Mouse (Mus musculus): ENCODE data around the gene Sdhb.

Sdhb gene

DNA sequence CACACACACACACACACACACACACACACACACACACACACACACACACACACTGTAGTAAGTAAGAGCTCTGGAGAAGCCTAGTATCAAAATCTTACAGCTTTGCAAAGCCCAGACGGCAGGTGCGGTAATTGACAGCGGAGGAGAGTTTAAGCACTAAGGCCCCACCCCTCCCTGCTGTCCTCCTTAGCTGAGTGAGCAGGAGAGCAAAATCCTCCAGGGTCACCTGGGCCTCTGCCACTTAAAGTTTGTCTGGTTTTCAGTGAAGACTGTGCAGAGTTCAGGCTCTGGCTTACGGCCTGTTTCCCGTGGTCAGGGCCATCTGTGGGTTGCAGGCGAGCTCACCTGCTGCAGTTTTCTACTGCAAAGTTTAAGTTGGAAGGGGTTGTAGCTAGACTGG lies 12.5 kb upstream of the Sdhb start:
- no peak for DNase-seq (ENCODE audit: low spot score in 2 of 2)

DNA sequence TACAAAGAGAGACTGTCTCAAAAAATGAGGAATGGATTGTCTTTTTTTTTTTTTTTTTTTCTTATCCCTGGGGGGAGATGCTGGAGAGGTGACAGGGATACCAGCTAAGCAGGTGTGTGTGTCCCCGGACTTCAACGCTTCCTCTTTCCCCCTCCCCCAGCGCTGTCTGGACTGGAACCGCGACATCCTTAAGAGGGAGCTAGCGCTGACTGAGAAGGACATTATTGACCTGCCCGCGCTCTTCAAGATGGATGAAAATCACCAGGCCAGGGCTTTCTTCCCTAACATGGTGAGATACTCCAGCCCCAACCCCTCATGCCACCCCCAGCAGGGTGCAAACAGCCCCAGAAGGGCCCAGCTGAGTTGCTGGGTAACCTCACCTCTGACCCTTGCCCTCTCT lies 12.0 kb upstream of the Sdhb start:
- DNase-seq (ENCODE audit: low spot score in 2 of 2): no peak

DNA sequence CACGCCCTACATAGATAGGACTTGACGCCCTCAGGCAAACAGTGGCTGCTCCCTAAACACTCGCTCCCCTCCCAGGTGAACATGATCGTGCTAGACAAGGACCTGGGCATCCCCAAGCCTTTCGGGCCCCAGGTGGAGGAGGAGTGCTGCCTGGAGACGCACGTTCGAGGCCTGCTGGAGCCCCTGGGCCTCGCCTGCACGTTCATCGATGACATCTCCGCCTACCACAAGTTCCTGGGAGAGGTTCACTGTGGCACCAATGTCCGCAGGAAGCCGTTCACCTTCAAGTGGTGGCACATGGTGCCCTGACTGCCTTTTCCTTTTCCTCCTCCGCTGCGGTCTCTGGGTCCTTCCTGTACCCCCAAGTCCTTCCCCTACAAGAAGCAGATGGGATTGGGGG lies 11.4 kb upstream of the Sdhb start:
- no peak for DNase-seq (ENCODE audit: low spot score in 2 of 2)

GRCm38 (mm10) chr4:140950574-140950973 lies 10.4 kb upstream of the Sdhb start:
- no peak for DNase-seq (ENCODE audit: low spot score in 2 of 2)

GRCm38 (mm10) chr4:140951861-140952641 lies 9.0 kb upstream of the Sdhb start:
- DNase-seq (ENCODE audit: low spot score in 2 of 2): no peak

DNA sequence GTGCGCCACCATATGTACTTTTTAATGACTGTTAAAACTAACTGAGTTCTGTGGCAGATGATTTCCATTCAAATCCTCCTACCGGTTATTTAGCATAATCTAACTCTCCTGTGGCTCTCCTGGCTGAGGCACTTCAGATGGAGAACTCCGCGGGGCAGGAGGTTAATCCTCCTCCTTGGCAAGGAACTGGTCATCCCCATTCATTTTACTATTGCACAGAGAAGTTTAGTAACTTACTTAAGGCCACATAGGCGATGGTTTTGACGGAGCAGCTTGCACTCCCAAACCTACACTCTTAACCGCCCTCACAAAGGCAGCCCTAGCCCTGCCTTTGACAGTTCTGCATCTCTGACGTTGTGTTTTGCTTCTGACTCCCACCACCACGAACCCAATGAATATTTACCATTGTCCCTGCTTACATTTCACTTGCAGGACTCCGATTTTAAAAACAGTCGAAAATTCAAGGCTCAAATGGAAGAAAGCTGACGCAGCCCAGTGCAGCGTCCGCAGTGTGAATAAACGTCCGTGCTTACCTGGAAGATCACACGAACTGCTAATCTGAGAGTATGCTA lies 3.8 kb upstream of the Sdhb start:
- no peak for DNase-seq (ENCODE audit: low spot score in 2 of 2)

DNA sequence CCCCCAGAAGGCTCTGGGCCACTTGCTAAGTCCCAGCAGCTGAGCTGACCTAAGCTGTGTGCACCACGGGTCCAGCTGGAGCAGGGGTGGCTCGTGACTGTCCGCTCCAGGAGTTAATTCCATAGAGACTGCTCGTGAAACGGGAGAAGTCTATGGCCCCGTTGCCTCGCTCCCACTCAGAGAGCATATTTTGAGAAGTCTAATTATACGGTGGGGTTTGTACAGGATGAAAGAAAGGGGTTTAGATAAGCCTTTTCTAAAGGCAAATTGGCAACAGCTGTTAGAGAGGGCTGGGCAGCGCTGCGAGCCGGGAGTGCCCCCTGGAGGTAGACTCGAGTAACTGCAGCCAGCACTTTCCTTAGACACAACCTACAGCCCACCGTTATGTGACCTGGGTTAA lies 3.3 kb upstream of the Sdhb start:
- peak; percentile 52 to 72 for DNase-seq (ENCODE audit: low spot score in 2 of 2)

GRCm38 (mm10) chr4:140958319-140958718 lies 2.7 kb upstream of the Sdhb start:
- DNase-seq (ENCODE audit: low spot score in 2 of 2): no peak

- DNase-seq (ENCODE audit: low spot score in 2 of 2): no peak
Measured at GRCm38 (mm10) chr4:140959128-140959679, 1.8 kb upstream of the Sdhb start.

DNA sequence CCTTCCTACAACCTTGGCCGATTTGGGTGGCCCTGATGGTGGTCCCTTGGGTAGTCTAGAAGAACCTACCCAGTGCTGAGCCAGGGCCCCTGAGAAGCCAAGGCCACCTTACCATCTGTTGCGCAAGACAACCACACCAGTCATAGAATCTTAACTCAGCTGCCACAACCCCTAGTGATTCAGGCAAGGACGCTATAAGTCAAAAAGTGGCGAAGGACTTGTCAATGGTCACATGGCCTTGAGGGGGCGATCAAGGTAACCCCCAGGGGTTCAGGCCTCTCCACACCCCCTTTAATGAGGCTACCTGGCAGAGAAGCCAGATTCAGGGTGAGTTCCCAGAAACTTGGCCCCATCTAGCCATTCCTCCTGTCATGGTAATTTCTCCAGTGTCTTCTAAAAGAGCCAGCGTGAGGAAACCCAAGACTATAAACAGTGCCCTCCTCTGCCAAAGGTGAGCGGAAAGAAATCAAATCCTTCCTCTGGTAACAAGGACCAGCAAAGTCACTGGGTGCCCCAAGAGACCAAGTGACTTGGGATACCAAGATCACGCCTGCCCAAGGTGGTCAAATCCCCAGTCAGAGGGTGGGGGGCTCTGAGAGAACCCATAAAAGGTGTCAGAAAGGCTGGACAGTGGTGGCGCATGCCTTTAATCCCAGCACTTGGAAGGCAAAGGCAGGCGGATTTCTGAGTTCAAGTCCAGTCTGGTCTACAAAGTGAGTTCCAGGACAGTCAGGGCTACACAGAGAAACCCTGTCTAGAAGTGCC lies 1.1 kb upstream of the Sdhb start:
- no peak for DNase-seq (ENCODE audit: low spot score in 2 of 2)

DNA sequence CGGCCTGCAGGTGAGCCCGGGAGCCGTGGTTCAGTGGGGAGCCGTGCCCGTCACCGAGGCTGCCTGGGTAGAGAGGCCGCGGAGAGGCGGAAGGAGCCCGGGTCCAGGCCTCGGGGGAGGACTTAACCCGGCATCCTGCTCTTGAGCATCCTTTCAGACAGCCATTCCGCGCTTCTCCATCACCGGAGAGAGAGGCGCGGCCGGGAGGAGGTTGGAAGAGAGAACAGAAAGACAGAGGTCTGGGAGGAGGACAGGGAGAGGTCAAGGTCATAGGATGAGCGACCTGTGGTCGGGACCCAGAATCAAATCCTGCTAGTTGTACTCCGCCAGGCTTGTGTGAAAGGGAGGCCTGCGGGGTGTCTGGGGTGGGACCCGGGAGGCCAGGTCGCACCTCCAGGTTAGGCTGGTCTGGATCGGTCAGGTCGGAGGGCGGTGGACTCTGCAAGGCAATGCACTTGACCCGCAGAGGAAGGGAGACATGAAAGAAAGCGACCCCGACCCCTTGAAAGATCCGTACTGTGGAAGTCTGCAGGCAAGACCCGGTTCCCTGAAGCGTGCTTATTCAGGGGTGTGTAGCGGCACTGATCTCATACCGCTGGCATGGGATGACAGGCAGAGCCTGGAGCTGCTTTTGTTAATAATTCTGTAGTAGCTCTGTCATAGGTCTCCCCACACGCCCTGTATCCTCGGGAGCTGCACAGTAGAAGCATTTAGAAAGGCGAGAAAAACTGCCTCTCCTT lies 634 bp downstream of the Sdhb start:
- DNase-seq (ENCODE audit: low spot score in 2 of 2): no peak

- DNase-seq (ENCODE audit: low spot score in 2 of 2): no peak
Measured at GRCm38 (mm10) chr4:140962207-140962909, 1.4 kb downstream of the Sdhb start.

DNA sequence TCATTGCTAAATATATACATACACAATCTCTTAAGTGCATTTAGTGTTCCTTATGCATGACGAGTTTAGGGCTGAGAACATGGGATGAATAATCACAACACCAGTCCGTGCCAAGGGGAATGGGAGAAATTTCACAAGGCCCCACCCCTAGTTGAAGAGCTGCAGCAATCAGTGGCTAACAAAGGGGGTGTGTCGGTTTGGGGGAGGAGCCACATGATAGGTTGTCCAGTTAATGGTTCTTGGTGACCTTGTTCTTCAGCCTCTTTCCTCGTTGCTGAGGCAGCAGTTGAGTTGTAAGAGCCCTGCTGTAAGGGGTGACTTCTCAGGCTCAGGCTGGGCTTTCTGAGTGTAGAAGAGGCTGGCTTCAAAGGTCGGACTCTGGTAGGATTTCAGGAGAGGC lies 1.9 kb downstream of the Sdhb start:
- no peak for DNase-seq (ENCODE audit: low spot score in 2 of 2)

DNA sequence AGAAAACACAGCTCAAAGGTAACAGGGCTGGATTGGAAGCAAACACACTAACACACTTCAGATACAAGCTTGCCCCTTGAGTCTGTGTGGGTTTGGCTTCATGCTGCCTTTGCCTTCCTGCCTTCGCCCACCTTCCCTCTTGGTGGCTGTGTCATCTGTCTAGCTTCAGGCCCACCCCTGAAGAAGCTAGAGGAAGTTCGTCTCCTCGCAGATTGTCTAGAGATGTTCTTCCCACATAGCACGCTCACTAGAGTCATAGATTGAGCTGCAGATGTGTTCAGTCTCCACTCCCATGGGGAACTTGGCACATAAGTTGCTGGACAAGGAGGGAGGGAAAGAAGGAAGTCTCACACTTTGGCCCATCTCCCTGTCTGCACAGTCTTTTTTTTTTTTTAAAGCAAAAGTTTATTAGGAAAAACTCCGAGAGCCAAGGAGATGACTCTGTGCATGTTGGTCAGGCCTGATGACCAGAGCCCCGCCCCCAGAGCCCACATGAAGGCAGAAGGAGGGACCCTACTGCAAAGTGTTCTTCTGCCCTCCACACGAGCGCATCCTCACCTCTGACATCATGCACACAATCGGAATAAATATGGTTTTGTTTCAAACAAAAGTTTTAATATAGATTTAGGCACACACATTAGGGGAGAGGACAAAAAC lies 3.1 kb downstream of the Sdhb start:
- DNase-seq (ENCODE audit: low spot score in 2 of 2): no peak

- peak in 1 of 2 experiments; percentile 77 for DNase-seq (ENCODE audit: low spot score in 2 of 2)
Measured at GRCm38 (mm10) chr4:140964620-140965019, 3.6 kb downstream of the Sdhb start.

- no peak for DNase-seq (ENCODE audit: low spot score in 2 of 2)
Measured at GRCm38 (mm10) chr4:140967386-140968159, 6.6 kb downstream of the Sdhb start.

DNA sequence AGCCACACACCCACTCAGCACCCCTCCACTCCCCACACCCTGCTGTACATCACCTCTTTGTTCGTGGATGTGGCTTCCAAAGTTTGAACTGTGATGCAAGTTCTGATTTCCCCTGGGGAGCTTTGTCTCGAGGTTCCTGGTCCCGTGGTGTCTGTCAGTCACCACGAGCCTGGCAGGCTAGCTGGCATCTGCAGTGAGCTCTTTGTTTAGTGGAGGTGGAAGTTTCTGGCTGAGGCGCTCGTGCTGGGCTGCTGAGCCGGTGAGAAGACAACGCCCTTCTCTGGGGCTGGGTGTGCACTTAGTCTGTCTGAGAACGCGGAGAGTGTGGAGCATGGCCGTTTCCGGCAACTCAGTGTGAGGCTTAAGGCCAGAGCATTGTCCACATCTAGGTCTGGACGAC lies 10.7 kb downstream of the Sdhb start:
- DNase-seq (ENCODE audit: low spot score in 2 of 2): no peak

DNA sequence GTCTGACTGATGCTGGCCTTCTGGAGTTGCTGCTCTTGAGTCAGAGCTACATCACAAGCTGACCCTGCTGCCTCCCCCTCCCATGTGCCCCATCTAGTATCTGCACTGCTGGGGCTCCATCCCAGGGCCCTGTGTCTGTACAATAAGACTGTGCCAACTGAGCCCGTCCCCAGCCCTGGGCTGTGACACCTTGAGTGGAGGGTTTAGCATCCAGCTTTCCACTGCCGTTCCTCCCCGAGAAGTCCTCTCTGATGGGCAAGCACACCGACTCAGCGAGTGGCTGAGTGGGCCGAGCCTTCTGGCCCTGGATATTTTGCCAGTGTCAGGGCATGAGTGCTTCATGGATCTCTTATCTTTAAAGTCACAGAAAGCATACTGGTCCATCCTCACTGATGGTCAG lies 13.4 kb downstream of the Sdhb start:
- no peak for DNase-seq (ENCODE audit: low spot score in 2 of 2)

DNA sequence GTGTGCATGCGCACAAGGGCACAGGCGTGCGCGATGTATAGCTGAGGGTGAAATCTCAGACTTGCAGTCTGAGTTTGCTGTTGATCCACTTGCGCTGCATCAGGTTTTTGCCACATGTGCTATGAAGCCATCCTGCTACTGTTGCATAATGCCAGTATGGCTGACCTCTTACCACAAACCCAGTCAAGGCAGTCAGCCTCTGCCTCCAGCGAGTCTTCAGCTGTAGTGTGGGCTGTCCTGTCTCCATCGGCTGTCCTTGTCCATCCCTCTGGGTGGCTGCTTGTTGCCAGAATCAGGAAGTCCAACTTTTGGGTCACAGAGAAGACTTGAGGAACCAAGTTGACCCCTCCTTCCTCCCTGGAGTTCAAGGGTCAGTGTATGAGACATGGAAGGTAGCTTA lies 14.4 kb downstream of the Sdhb start:
- no peak for DNase-seq (ENCODE audit: low spot score in 2 of 2)

- no peak for DNase-seq (ENCODE audit: low spot score in 2 of 2)
Measured at GRCm38 (mm10) chr4:140977278-140977677, 16.3 kb downstream of the Sdhb start.

All from urinary bladder, postnatal 4 days (tissue).